Mouse (Mus musculus): ENCODE results near the gene Fam45a.

DNA sequence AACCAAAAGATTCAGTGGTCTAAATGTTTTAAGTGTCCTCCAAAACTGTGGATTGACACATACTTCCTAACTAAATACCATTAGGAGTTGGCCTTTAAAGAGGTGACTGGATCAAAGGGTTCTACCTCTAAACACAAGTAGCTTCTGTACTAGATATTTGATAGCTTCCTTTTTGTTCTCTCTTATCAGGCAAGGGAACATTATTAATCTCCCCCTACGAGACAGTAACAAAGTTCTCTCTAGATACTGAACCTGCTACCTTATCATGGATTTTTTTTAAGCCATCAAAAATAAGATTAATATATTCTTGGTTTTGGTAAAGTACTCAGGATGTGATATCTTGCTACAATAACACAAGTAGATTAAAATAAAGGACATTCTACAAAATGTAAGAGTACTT lies 26.7 kb upstream of the Fam45a start:
- no peak for TF ChIP-seq POLR2A (IDR thresholded peaks at IDR 0.05; ENCODE audit: borderline replicate concordance, extremely low read depth, insufficient read depth, insufficient read length, poor library complexity, severe bottlenecking)
- no peak for TF ChIP-seq CTCF (IDR thresholded peaks at IDR 0.05; ENCODE audit: borderline replicate concordance, extremely low read depth, insufficient read depth, insufficient read length)
